Mouse (Mus musculus) thymus, postnatal 10 days (tissue): ENCODE data around the gene Hist1h2ap.
"Not testable (repeated sequence)": the region's sequence is repeated elsewhere in the genome, so short reads cannot be mapped to it uniquely, and the experiment has no call there.

Source experiments
- DNase-seq, 2 experiments: peaks; one replicate each; pipeline ENCODE4 v3.0.0; 2021; ENCODE audit warnings: low spot score in 2 of 2

The Hist1h2ap gene

GRCm38 (mm10) chr13:21833461-21833860, at the start of gene Hist1h2ap, which contains the start of gene Hist1h2br:
Hist1h2ap (minus strand) TSS chr13:21833507.
Hist1h2br (plus strand) TSS chr13:21833743.
- DNase-seq, result not testable (repeated sequence)

GRCm38 (mm10) chr13:21882760-21883405, 49.6 kb upstream of the Hist1h2ap start:
- no peak for DNase-seq

GRCm38 (mm10) chr13:21881878-21882669, 48.8 kb upstream of the Hist1h2ap start:
- no peak for DNase-seq

GRCm38 (mm10) chr13:21880735-21881134, 47.4 kb upstream of the Hist1h2ap start:
- no peak for DNase-seq

- DNase-seq, result not testable (repeated sequence)
These were observed 32.2 kb upstream of the Hist1h2ap start for GRCm38 (mm10) chr13:21865503-21865902.

- DNase-seq, result no peak
These were observed 28.3 kb upstream of the Hist1h2ap start for GRCm38 (mm10) chr13:21861608-21862007.

- peak in 1 of 2 experiments; percentile 21 for DNase-seq
These were observed 22.4 kb upstream of the Hist1h2ap start for GRCm38 (mm10) chr13:21855698-21856162.

- DNase-seq, result peak; percentile 34 to 52
These were observed 21.8 kb upstream of the Hist1h2ap start for GRCm38 (mm10) chr13:21855146-21855545.

GRCm38 (mm10) chr13:21852215-21852945, 19.1 kb upstream of the Hist1h2ap start:
- DNase-seq, result no peak

GRCm38 (mm10) chr13:21850696-21851095, 17.4 kb upstream of the Hist1h2ap start:
- not testable (repeated sequence) for DNase-seq

GRCm38 (mm10) chr13:21847883-21848282, 14.6 kb upstream of the Hist1h2ap start:
- no peak for DNase-seq

GRCm38 (mm10) chr13:21846356-21846755, 13.0 kb upstream of the Hist1h2ap start:
- not testable (repeated sequence) for DNase-seq

GRCm38 (mm10) chr13:21840508-21840907, 7.2 kb upstream of the Hist1h2ap start:
- DNase-seq, result not testable (repeated sequence)

- DNase-seq, result peak; percentile 39 to 42
These were observed 1.6 kb downstream of the Hist1h2ap start, which contains the start of gene Hist1h4n for GRCm38 (mm10) chr13:21831418-21832394. Hist1h4n (minus strand) TSS chr13:21832196.

- DNase-seq, result no peak
These were observed 3.0 kb downstream of the Hist1h2ap start for GRCm38 (mm10) chr13:21830344-21830743.

- DNase-seq, result no peak
These were observed 4.8 kb downstream of the Hist1h2ap start for GRCm38 (mm10) chr13:21828511-21828910.

- not testable (repeated sequence) for DNase-seq
These were observed 13.0 kb downstream of the Hist1h2ap start for GRCm38 (mm10) chr13:21820082-21820890.

GRCm38 (mm10) chr13:21812092-21812491, 21.2 kb downstream of the Hist1h2ap start:
- not testable (repeated sequence) for DNase-seq

- peak; percentile 53 to 60 for DNase-seq
These were observed 21.8 kb downstream of the Hist1h2ap start, which contains the start of gene Hist1h4m for GRCm38 (mm10) chr13:21811539-21811938. Hist1h4m (plus strand) TSS chr13:21811746.

- not testable (repeated sequence) for DNase-seq
These were observed 22.2 kb downstream of the Hist1h2ap start for GRCm38 (mm10) chr13:21811074-21811473.
